Mouse (Mus musculus) lung, adult 2 months (tissue): ENCODE data around the gene Tspoap1.

ENCODE experiments used
- CTCF ChIP-seq: fragments of 200-500 bp; IDR thresholded peaks from 2 replicates; pipeline ENCODE4 v1.5.1; 2011; ENCODE audit warnings: mild to moderate bottlenecking, low read length, control low read depth; ENCODE audit not compliant: insufficient read depth
- POLR2A ChIP-seq: fragments of 200-500 bp; IDR thresholded peaks from 2 replicates; pipeline ENCODE4 v1.6.1; 2011; ENCODE audit warnings: low read depth, mild to moderate bottlenecking, control low read depth, low read length, borderline replicate concordance; ENCODE audit errors: extremely low read depth

GRCm38 (mm10) chr11:87755360-87756017 is 4.9 kb upstream of the Tspoap1 start:
- TF ChIP-seq CTCF = no peak
- peak; percentile 66; the same call in 1 of the 2 replicates for TF ChIP-seq POLR2A
